Comparison of ENCODE assay signal across 8 mouse cellular contexts in genomic region chr13:78163087-78163958, GRCm38 (mm10). TPM values are rescaled to one million over a fixed set of nuclear protein-coding genes. Genes with fewer than 3 reads are reported as not detected.
DNase-seq lines count a peak whose midpoint lies in the region; ATAC-seq and TF ChIP-seq lines count a peak whose summit lies in the region.

No protein-coding gene starts in this region.

- peak overlapping the region; percentile 99 for H3K4me2 ChIP-seq in intestine, postnatal 0 days (replicated peaks; ENCODE audit: low read depth)

- peak overlapping the region; percentile 59 for H3K4me3 ChIP-seq in intestine, postnatal 0 days (ENCODE audit: low read depth, low read length)
- peak overlapping the region; percentile 76 for H3K4me3 ChIP-seq in midbrain, embryonic 10.5 days
- peak overlapping the region; percentile 87 for H3K4me3 ChIP-seq in small intestine, adult 2 months (ENCODE audit: low read depth, low read length)

- no peaks in the 10 kb centered on the region for H3K36me3 ChIP-seq in intestine, postnatal 0 days (ENCODE audit: control insufficient read depth, insufficient read depth)
- no peaks in the 10 kb centered on the region for H3K36me3 ChIP-seq in midbrain, embryonic 10.5 days
- no peaks in the 10 kb centered on the region for H3K36me3 ChIP-seq in small intestine, adult 2 months (ENCODE audit: control insufficient read depth, insufficient read depth, low read length)

- TF ChIP-seq CTCF in intestine, postnatal 0 days (IDR thresholded peaks at IDR 0.05; ENCODE audit: low read depth) = peak; percentile 51
- TF ChIP-seq CTCF in small intestine, adult 2 months (IDR thresholded peaks at IDR 0.05; ENCODE audit: extremely low read depth, insufficient read length, insufficient replicate concordance, low read depth, low read length) = peak; percentile 26; the same call in 1 of the 2 replicates

- H3K9me3 ChIP-seq in intestine, postnatal 0 days (ENCODE audit: control insufficient read depth) = no peaks in the 10 kb centered on the region
- no peaks in the 10 kb centered on the region for H3K9me3 ChIP-seq in midbrain, embryonic 10.5 days (replicated peaks)

- WGBS in intestine, postnatal 0 days = under 1% methylated on average over 74 of the region's 86 CpGs
- WGBS in midbrain, embryonic 10.5 days = under 1% methylated on average over 86 of the region's 86 CpGs
- under 1% methylated on average over 81 of the region's 86 CpGs for WGBS in small intestine, adult 2 months

- TF ChIP-seq POLR2A in small intestine, adult 2 months (IDR thresholded peaks at IDR 0.05; ENCODE audit: low read depth, low read length) = no peak

- peaks cover 15% of the 10 kb centered on the region; the same call in 1 of the 2 replicates for H3K27me3 ChIP-seq in intestine, postnatal 0 days (replicated peaks; ENCODE audit: control insufficient read depth, insufficient read depth, low read length)
- H3K27me3 ChIP-seq in midbrain, embryonic 10.5 days (ENCODE audit: low read depth, poor library complexity, severe bottlenecking) = peaks cover 52% of the 10 kb centered on the region
- H3K27me3 ChIP-seq in small intestine, adult 2 months (ENCODE audit: control insufficient read depth, insufficient read depth, low read length) = peaks cover 12% of the 10 kb centered on the region; the same call in 1 of the 2 replicates

- intact Hi-C loops in left cerebral cortex, postnatal 4 days (cut with DNase I) = loop anchor here (5.0 kb wide), 1 partner anchor 61 kb away; no protein-coding TSS in a partner anchor

- H3K27ac ChIP-seq in intestine, postnatal 0 days (ENCODE audit: low read depth, low read length) = no peak overlapping the region
- peak overlapping the region; percentile 90 for H3K27ac ChIP-seq in midbrain, embryonic 10.5 days (replicated peaks)
- no peak overlapping the region for H3K27ac ChIP-seq in small intestine, adult 2 months (ENCODE audit: insufficient read depth, low read depth, low read length)

- peak; percentile 68 for DNase-seq in A20 (ENCODE audit: low read depth, low spot score)
- DNase-seq in adrenal gland, adult 18-20 months (ENCODE audit: low spot score in 2 of 2) = peak; percentile 70 to 75
- peak; percentile 61 for DNase-seq in embryo, embryonic 11.5 days (ENCODE audit: low read depth, low spot score)
- DNase-seq in heart, adult 11 months = peak; percentile 98
- peak; percentile 76 for DNase-seq in left cerebral cortex, postnatal 4 days
- peak; percentile 92 for DNase-seq in midbrain, embryonic 10.5 days (ENCODE audit: low spot score)

- no peaks in the 10 kb centered on the region; the same call in 1 of the 2 replicates for H3K4me1 ChIP-seq in intestine, postnatal 0 days (replicated peaks; ENCODE audit: control insufficient read depth, insufficient read depth, low read length)
- peaks cover 74% of the 10 kb centered on the region for H3K4me1 ChIP-seq in midbrain, embryonic 10.5 days
- no peaks in the 10 kb centered on the region for H3K4me1 ChIP-seq in small intestine, adult 2 months (ENCODE audit: control insufficient read depth, insufficient read depth, insufficient read length, low read length)

- peak; percentile 97 for ATAC-seq in intestine, postnatal 0 days

- H3K9ac ChIP-seq in intestine, postnatal 0 days (ENCODE audit: low read depth, low read length) = peak overlapping the region; percentile 48

RNA-seq across cellular contexts. Expression of gene Nr2f1, which starts 36.2 kb away (rescaled TPM):
- total RNA-seq in adrenal gland, adult 18-20 months (2021) = 10 to 100 TPM; 21.5 to 24.1 TPM
- 0.82 and 1.0 TPM in 2 replicates for polyA plus RNA-seq in intestine, postnatal 0 days (2015; fragmentation: Nextera tagmentation; extraction: Ambion mirVana)
- 100 to 1,000 TPM; 214 to 215 TPM for total RNA-seq in left cerebral cortex, postnatal 4 days (2021)
- 53.1 and 57.4 TPM in 2 replicates for polyA plus RNA-seq in midbrain, embryonic 10.5 days (2016; fragmentation: Nextera tagmentation; extraction: Ambion mirVana)
- 2.7 and 5.9 TPM in 2 replicates for polyA plus RNA-seq in small intestine, adult 2 months (2012; rRNA removed)
